Mouse (Mus musculus) liver, embryonic 14.5 days (tissue): ENCODE results near the gene Slc45a3.

Source experiments
- CTCF ChIP-seq: IDR thresholded peaks from 2 replicates; pipeline ENCODE4 v1.5.1; 2016; ENCODE audit warnings: antibody characterized with exemption, low read depth, control low read depth
- EP300 ChIP-seq: IDR thresholded peaks from 2 replicates; pipeline ENCODE4 v1.6.1; 2016; ENCODE audit warnings: antibody characterized with exemption, low read depth

DNA sequence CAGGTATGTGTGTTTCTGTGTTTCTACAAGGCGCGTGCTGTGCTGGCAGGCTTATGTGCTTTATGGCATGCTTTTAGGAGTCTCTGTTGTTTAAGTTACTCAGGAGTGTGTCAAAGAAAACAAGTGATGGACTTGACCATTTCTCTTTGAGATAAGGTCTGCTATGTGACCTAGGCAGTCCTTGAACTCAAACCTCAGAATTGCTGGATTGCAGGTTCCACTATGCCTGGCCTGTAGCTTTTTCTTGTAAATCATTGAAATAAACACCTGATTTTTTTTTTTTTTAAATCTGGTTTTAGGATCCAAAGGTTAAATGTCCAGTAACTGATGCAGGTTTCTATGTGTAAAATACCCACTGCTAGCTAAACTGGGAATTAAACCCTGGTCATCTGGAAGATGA lies 43.7 kb upstream of the Slc45a3 start:
- TF ChIP-seq EP300 (no peak), CTCF (no peak)
